In genomic region chr11:84738128-84738527, GRCm38 (mm10) we compare ENCODE assay signal across 23 mouse cellular contexts.
DNase-seq lines count a peak whose midpoint lies in the region; TF ChIP-seq lines count a peak whose summit lies in the region.
"Had no signal": no experiment of that assay in that cellular context is flagged by ENCODE, and none has a peak within 500 bp of the region (broad histone marks: within the 10 kb centered on the region; RNA-seq: fewer than 3 reads in every experiment).

No protein-coding gene starts in this region.

- H3K9me3 ChIP-seq in limb, embryonic 10.5 days (replicated peaks), result no peaks in the 10 kb centered on the region
- H3K9me3 ChIP-seq: embryonic facial prominence, embryonic 13.5 days; forebrain, embryonic 10.5 days; neural tube, embryonic 15.5 days; stomach, embryonic 15.5 days had no signal

- H3K4me1 ChIP-seq in testis, adult 2 months (ENCODE audit: control insufficient read depth, insufficient read depth, low read length), result peaks cover 9% of the 10 kb centered on the region
- peaks cover 41% of the 10 kb centered on the region for H3K4me1 ChIP-seq in limb, embryonic 10.5 days
- H3K4me1 ChIP-seq: stomach, embryonic 15.5 days had no signal

- TF ChIP-seq CTCF in testis, adult 2 months (IDR thresholded peaks at IDR 0.05; ENCODE audit: control insufficient read depth, insufficient read depth, insufficient replicate concordance, low read depth, low read length), result no peak

- peak overlapping the region; percentile 57 for H3K4me3 ChIP-seq in testis, adult 2 months (ENCODE audit: control insufficient read depth, low read depth, low read length)
- 0 out of 2 replicates have a peak overlapping the region, but pooled peaks have one; percentile 23 for H3K4me3 ChIP-seq in limb, embryonic 10.5 days
- H3K4me3 ChIP-seq: embryonic facial prominence, embryonic 13.5 days; forebrain, embryonic 10.5 days; neural tube, embryonic 15.5 days; stomach, embryonic 15.5 days had no signal

- TF ChIP-seq POLR2A in testis, adult 2 months (IDR thresholded peaks at IDR 0.05; ENCODE audit: control insufficient read depth, low read depth, low read length), result no peak

- H3K27ac ChIP-seq in testis, adult 2 months (ENCODE audit: control insufficient read depth, insufficient read depth, low read depth, low read length), result peak overlapping the region; percentile 69; the same call in 1 of the 2 replicates
- peak overlapping the region; percentile 80 for H3K27ac ChIP-seq in limb, embryonic 10.5 days
- H3K27ac ChIP-seq: embryonic facial prominence, embryonic 13.5 days; liver, embryonic 14.5 days; macrophage; neural tube, embryonic 15.5 days had no signal

- DNase-seq in testis, postnatal 10 days (ENCODE audit: low spot score), result no peak
- peak; percentile 71 for DNase-seq in ZHBTc4 (ENCODE audit: low read depth, low spot score)
- no peak for DNase-seq in limb, embryonic 10.5 days (ENCODE audit: low spot score)
- no peak for DNase-seq in frontal cortex, postnatal 10 days (ENCODE audit: low spot score in 2 of 2)
- DNase-seq in urinary bladder, adult 2 months (ENCODE audit: low spot score), result no peak
- DNase-seq in heart, adult 18-20 months, result no peak
- DNase-seq: adrenal gland, adult 2 months; adrenal gland, postnatal 36 days; gastrocnemius, postnatal 10 days; heart, postnatal 14 days; liver; lung, adult 2 months; lung, postnatal 10 days; right cerebral cortex, postnatal 14 days; thymus, adult 2 months; thymus, postnatal 36 days had no signal

- 45% methylated on average over 3 of the region's 3 CpGs for WGBS in limb, embryonic 10.5 days

- no peaks in the 10 kb centered on the region for H3K27me3 ChIP-seq in testis, adult 2 months (ENCODE audit: control insufficient read depth, insufficient read depth, low read length)
- no peaks in the 10 kb centered on the region for H3K27me3 ChIP-seq in limb, embryonic 10.5 days (ENCODE audit: low read depth, poor library complexity, severe bottlenecking)

- no peaks in the 10 kb centered on the region for H3K36me3 ChIP-seq in testis, adult 2 months (ENCODE audit: control insufficient read depth, insufficient read depth, low read length)
- H3K36me3 ChIP-seq in limb, embryonic 10.5 days, result no peaks in the 10 kb centered on the region
- H3K36me3 ChIP-seq: embryonic facial prominence, embryonic 13.5 days; forebrain, embryonic 10.5 days; neural tube, embryonic 15.5 days; stomach, embryonic 15.5 days had no signal
